Mouse (Mus musculus): ENCODE data around the gene Slc29a3.
"Not testable (repeated sequence)": the region's sequence is repeated elsewhere in the genome, so short reads cannot be mapped to it uniquely, and the experiment has no call there.

The Slc29a3 gene

GRCm38 (mm10) chr10:60724496-60724895 lies 28.1 kb downstream of the Slc29a3 start:
- no peak for DNase-seq (ENCODE audit: low spot score)

GRCm38 (mm10) chr10:60723345-60723744 lies 29.2 kb downstream of the Slc29a3 start:
- no peak for DNase-seq (ENCODE audit: low spot score)

GRCm38 (mm10) chr10:60721640-60722039 lies 31.0 kb downstream of the Slc29a3 start:
- no peak for DNase-seq (ENCODE audit: low spot score)

GRCm38 (mm10) chr10:60720461-60720860 lies 32.1 kb downstream of the Slc29a3 start:
- DNase-seq (ENCODE audit: low spot score), result no peak

GRCm38 (mm10) chr10:60718491-60718890 lies 34.1 kb downstream of the Slc29a3 start:
- no peak for DNase-seq (ENCODE audit: low spot score)

- no peak for DNase-seq (ENCODE audit: low spot score)
Observed at GRCm38 (mm10) chr10:60716449-60716848, 36.1 kb downstream of the Slc29a3 start.

- DNase-seq (ENCODE audit: low spot score), result not testable (repeated sequence)
Observed at GRCm38 (mm10) chr10:60712299-60712698, 40.3 kb downstream of the Slc29a3 start.

GRCm38 (mm10) chr10:60708837-60709236 lies 43.8 kb downstream of the Slc29a3 start:
- DNase-seq (ENCODE audit: low spot score), result no peak

- DNase-seq (ENCODE audit: low spot score), result no peak
Observed at GRCm38 (mm10) chr10:60706268-60706667, 46.3 kb downstream of the Slc29a3 start.

- no peak for DNase-seq (ENCODE audit: low spot score)
Observed at GRCm38 (mm10) chr10:60705134-60705533, 47.5 kb downstream of the Slc29a3 start.

- DNase-seq (ENCODE audit: low spot score), result no peak
Observed at GRCm38 (mm10) chr10:60697775-60698174, 54.8 kb downstream of the Slc29a3 start.

- DNase-seq (ENCODE audit: low spot score), result peak; percentile 80
Observed at GRCm38 (mm10) chr10:60696975-60697374, 55.6 kb downstream of the Slc29a3 start.

GRCm38 (mm10) chr10:60696390-60696789 lies 56.2 kb downstream of the Slc29a3 start, which contains the start of gene Cdh23:
Cdh23 (minus strand) TSS chr10:60696490.
- no peak for DNase-seq (ENCODE audit: low spot score)

- no peak for DNase-seq (ENCODE audit: low spot score)
Observed at GRCm38 (mm10) chr10:60691671-60692390, 60.8 kb downstream of the Slc29a3 start.

GRCm38 (mm10) chr10:60690960-60691359 lies 61.6 kb downstream of the Slc29a3 start:
- DNase-seq (ENCODE audit: low spot score), result no peak

- DNase-seq (ENCODE audit: low spot score), result no peak
Observed at GRCm38 (mm10) chr10:60689396-60689795, 63.2 kb downstream of the Slc29a3 start.

GRCm38 (mm10) chr10:60687011-60687776 lies 65.4 kb downstream of the Slc29a3 start:
- peak; percentile 73 for DNase-seq (ENCODE audit: low spot score)

- DNase-seq (ENCODE audit: low spot score), result peak; percentile 17
Observed at GRCm38 (mm10) chr10:60686641-60686975, 66.0 kb downstream of the Slc29a3 start.

GRCm38 (mm10) chr10:60685764-60686640 lies 66.6 kb downstream of the Slc29a3 start:
- DNase-seq (ENCODE audit: low spot score), result no peak

GRCm38 (mm10) chr10:60678926-60679325 lies 73.7 kb downstream of the Slc29a3 start:
- DNase-seq (ENCODE audit: low spot score), result no peak

GRCm38 (mm10) chr10:60677319-60677718 lies 75.3 kb downstream of the Slc29a3 start:
- DNase-seq (ENCODE audit: low spot score), result no peak

GRCm38 (mm10) chr10:60670166-60670565 lies 82.4 kb downstream of the Slc29a3 start:
- DNase-seq (ENCODE audit: low spot score), result no peak

All from retina, embryonic 14.5 days (tissue).